Mouse (Mus musculus) liver, adult 2 months (tissue): ENCODE data around the gene Pyroxd2.
A peak's percentile ranks its signal among the peaks of the same experiment; 100 is the strongest.

Source experiments
- CTCF ChIP-seq: fragments of 200-500 bp; IDR thresholded peaks from 2 replicates; pipeline ENCODE4 v1.5.1; 2011; ENCODE audit warnings: low read depth, low read length, control low read depth
- POLR2A ChIP-seq: fragments of 200-500 bp; IDR thresholded peaks from 2 replicates; pipeline ENCODE4 v1.6.1; 2011; ENCODE audit warnings: low read length, control low read depth; ENCODE audit not compliant: insufficient read depth; ENCODE audit errors: extremely low read depth

GRCm38 (mm10) chr19:42723302-42723701 is 29.3 kb downstream of the Pyroxd2 start:
- TF ChIP-seq POLR2A (no peak), CTCF (peak; percentile 43)
